Mouse (Mus musculus) spleen, adult 2 months (tissue): ENCODE data around the gene Pifo.

ENCODE experiments used
- CTCF ChIP-seq: fragments of 200-500 bp; IDR thresholded peaks from 2 replicates; pipeline ENCODE4 v1.5.1; 2011; ENCODE audit warnings: mild to moderate bottlenecking, inconsistent platforms; ENCODE audit not compliant: insufficient read depth, insufficient read length, insufficient replicate concordance; ENCODE audit errors: extremely low read depth
- POLR2A ChIP-seq: fragments of 200-500 bp; IDR thresholded peaks from 2 replicates; pipeline ENCODE4 v1.6.1; 2011; ENCODE audit warnings: low read depth, low read length, inconsistent platforms

- TF ChIP-seq POLR2A (no peak), CTCF (no peak)
Observed at GRCm38 (mm10) chr3:105994730-105995129, 19.7 kb downstream of the Pifo start.
